Mouse (Mus musculus): ENCODE results near the gene Arhgap10. TPM values are rescaled to one million over a fixed set of nuclear protein-coding genes. Genes with fewer than 3 reads are reported as not detected.

Arhgap10 gene
- polyA plus RNA-seq, 1 experiment from 2014 or later: 33.4 TPM

DNA sequence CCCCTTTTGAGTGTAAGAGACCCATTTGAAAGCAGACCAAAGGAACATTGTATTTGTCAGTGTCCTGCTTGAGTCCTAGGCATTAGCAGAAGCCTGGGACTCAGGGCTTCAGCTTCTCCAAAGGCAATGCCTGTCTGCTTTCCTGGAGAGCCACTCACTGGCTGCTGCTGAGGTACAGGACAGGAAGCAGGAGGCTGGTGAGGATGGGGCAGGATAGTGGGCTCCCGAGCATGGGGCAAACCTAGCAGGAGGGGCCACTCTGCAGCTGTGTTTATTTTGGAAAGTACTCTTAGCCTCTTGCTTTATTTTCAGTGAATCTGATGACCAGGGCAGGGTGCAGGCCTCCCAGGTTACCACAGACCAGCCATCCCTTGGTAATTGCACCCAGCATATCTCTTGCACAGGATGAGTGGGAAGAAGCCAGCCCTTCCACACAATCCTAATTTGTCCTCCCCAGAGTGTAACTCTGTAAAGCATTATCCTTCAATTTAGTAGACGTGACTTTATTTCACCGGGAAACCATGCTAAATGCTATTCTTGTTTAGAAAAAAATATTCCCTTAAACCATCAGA, 303.8 kb downstream of the Arhgap10 start:
- no peak overlapping the region for H3K9ac ChIP-seq (ENCODE audit: low read length)
- no peaks in the 10 kb centered on the region for H3K36me3 ChIP-seq (ENCODE audit: control insufficient read depth, insufficient read depth, low read length)
- H3K9me3 ChIP-seq (replicated peaks; ENCODE audit: control insufficient read depth, low read length): no peaks in the 10 kb centered on the region
- H3K27me3 ChIP-seq (ENCODE audit: control insufficient read depth, insufficient read depth, low read length): no peaks in the 10 kb centered on the region
- no peak for ATAC-seq (ENCODE audit: insufficient read depth, low FRiP score)
- H3K4me3 ChIP-seq (replicated peaks; ENCODE audit: low read length): no peak overlapping the region
- H3K27ac ChIP-seq (ENCODE audit: low read length): no peak overlapping the region
- 46% methylated on average over 3 of the region's 3 CpGs for whole genome bisulfite sequencing
- H3K4me1 ChIP-seq (ENCODE audit: control insufficient read depth, insufficient read depth, low read length): peaks cover 6% of the 10 kb centered on the region; the same call in 1 of the 2 replicates
- no peak overlapping the region for H3K4me2 ChIP-seq (ENCODE audit: low read depth, low read length)

DNA sequence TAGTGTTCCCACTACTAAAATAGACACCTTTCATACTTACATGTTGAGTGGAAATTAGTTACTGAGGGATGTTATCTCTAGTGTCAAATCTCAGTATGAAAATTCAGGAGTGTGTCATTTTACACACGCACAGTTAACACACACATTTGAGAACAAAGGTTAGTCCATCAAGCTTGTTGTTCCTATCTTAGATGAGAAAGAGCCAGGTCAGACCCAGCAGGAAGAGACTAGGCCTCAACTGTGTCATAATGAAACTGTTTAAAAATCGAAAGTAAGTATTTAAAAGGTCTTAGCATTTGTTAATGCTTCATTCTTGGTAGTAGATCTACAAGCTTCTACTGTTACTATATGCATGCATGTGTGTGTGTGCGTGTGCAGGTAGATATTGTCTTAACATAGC, 308.5 kb downstream of the Arhgap10 start:
- ATAC-seq (ENCODE audit: insufficient read depth, low FRiP score): no peak
- no peak overlapping the region for H3K4me2 ChIP-seq (ENCODE audit: low read depth, low read length)
- WGBS: 86% methylated on average over 3 of the region's 3 CpGs

More for the DNA sequence above, 308.5 kb downstream of the Arhgap10 start:
- Histone ChIP-seq H3K4me3 (replicated peaks; ENCODE audit: low read length) (no peak overlapping the region), H3K27ac (ENCODE audit: low read length) (no peak overlapping the region), H3K9ac (ENCODE audit: low read length) (no peak overlapping the region), H3K36me3 (ENCODE audit: control insufficient read depth, insufficient read depth, low read length) (no peaks in the 10 kb centered on the region), H3K27me3 (ENCODE audit: control insufficient read depth, insufficient read depth, low read length) (no peaks in the 10 kb centered on the region), H3K4me1 (ENCODE audit: control insufficient read depth, insufficient read depth, low read length) (peaks cover 6% of the 10 kb centered on the region; the same call in 1 of the 2 replicates), H3K9me3 (replicated peaks; ENCODE audit: control insufficient read depth, low read length) (no peaks in the 10 kb centered on the region)

Other genes starting within 250 kb of the Arhgap10 start
- 16.7 and 17.7 TPM in 2 replicates for gene Prmt9, start 31.4 kb upstream of the Arhgap10 start, polyA plus RNA-seq (2015; fragmentation: Nextera tagmentation; extraction: Ambion mirVana)
- 24.3 and 26.4 TPM in 2 replicates for gene Tmem184c, start 92.7 kb upstream of the Arhgap10 start, polyA plus RNA-seq (2015; fragmentation: Nextera tagmentation; extraction: Ambion mirVana)
- 26.0 and 28.7 TPM in 2 replicates for gene Ednra, start 206.5 kb upstream of the Arhgap10 start, polyA plus RNA-seq (2015; fragmentation: Nextera tagmentation; extraction: Ambion mirVana)

Data from stomach, embryonic 16.5 days (tissue).